Mouse (Mus musculus): ENCODE measurements around the gene Chst10. TPM values are rescaled to one million over a fixed set of nuclear protein-coding genes. Genes with fewer than 3 reads are reported as not detected.
A peak's percentile ranks its signal among the peaks of the same experiment; 100 is the strongest.

Gene Chst10
- polyA plus RNA-seq, 1 experiment from 2014 or later = 65.1 TPM

GRCm38 (mm10) chr1:38862213-38862612 lies 35.7 kb downstream of the Chst10 start:
- ATAC-seq (replicated peaks) = no peak
- no peak overlapping the region for H3K27ac ChIP-seq
- H3K4me2 ChIP-seq = no peak overlapping the region
- H3K27me3 ChIP-seq (replicated peaks) = no peaks in the 10 kb centered on the region
- no peaks in the 10 kb centered on the region; the same call in 1 of the 2 replicates for H3K4me1 ChIP-seq
- H3K9ac ChIP-seq = no peak overlapping the region
- H3K36me3 ChIP-seq (replicated peaks) = peaks cover 2% of the 10 kb centered on the region; the same call in 1 of the 2 replicates
- 16% methylated on average over 4 of the region's 4 CpGs for WGBS
- H3K4me3 ChIP-seq = no peak overlapping the region
- no peaks in the 10 kb centered on the region for H3K9me3 ChIP-seq

GRCm38 (mm10) chr1:38860867-38861524 lies 37.0 kb downstream of the Chst10 start:
- Histone ChIP-seq H3K4me2 (no peak overlapping the region), H3K27me3 (replicated peaks) (no peaks in the 10 kb centered on the region), H3K4me3 (no peak overlapping the region), H3K4me1 (no peaks in the 10 kb centered on the region; the same call in 1 of the 2 replicates), H3K36me3 (replicated peaks) (no peaks in the 10 kb centered on the region; the same call in 1 of the 2 replicates), H3K27ac (peak overlapping the region; percentile 63; the same call in 1 of the 2 replicates), H3K9me3 (no peaks in the 10 kb centered on the region), H3K9ac (no peak overlapping the region)
- 87% methylated on average over 9 of the region's 9 CpGs for WGBS
- ATAC-seq (replicated peaks) = peak; percentile 84

GRCm38 (mm10) chr1:38860207-38860606 lies 37.8 kb downstream of the Chst10 start:
- Histone ChIP-seq H3K27ac (peak overlapping the region; percentile 27; the same call in 1 of the 2 replicates), H3K4me1 (no peaks in the 10 kb centered on the region; the same call in 1 of the 2 replicates), H3K4me3 (no peak overlapping the region), H3K9ac (no peak overlapping the region), H3K36me3 (replicated peaks) (no peaks in the 10 kb centered on the region), H3K27me3 (replicated peaks) (no peaks in the 10 kb centered on the region), H3K4me2 (no peak overlapping the region), H3K9me3 (no peaks in the 10 kb centered on the region)
- WGBS = 83% methylated on average over 5 of the region's 5 CpGs
- ATAC-seq (replicated peaks) = no peak

GRCm38 (mm10) chr1:38856196-38856595 lies 41.8 kb downstream of the Chst10 start:
- no peak; the same call in 1 of the 2 replicates for ATAC-seq (replicated peaks)
- WGBS = 12% methylated on average over 3 of the region's 3 CpGs
- no peaks in the 10 kb centered on the region for H3K36me3 ChIP-seq (replicated peaks)
- no peak overlapping the region for H3K4me3 ChIP-seq
- no peaks in the 10 kb centered on the region for H3K4me1 ChIP-seq
- H3K27ac ChIP-seq = no peak overlapping the region
- no peaks in the 10 kb centered on the region for H3K9me3 ChIP-seq
- no peak overlapping the region for H3K9ac ChIP-seq
- no peak overlapping the region for H3K4me2 ChIP-seq
- no peaks in the 10 kb centered on the region for H3K27me3 ChIP-seq (replicated peaks)

- no peaks in the 10 kb centered on the region for H3K27me3 ChIP-seq (replicated peaks)
- whole genome bisulfite sequencing = 64% methylated on average over 2 of the region's 2 CpGs
- no peak overlapping the region for H3K4me2 ChIP-seq
- no peak overlapping the region for H3K9ac ChIP-seq
- no peak overlapping the region for H3K27ac ChIP-seq
- no peak overlapping the region for H3K4me3 ChIP-seq
- peaks cover 17% of the 10 kb centered on the region for H3K4me1 ChIP-seq
- no peaks in the 10 kb centered on the region for H3K36me3 ChIP-seq (replicated peaks)
- H3K9me3 ChIP-seq = no peaks in the 10 kb centered on the region
- no peak for ATAC-seq (replicated peaks)
Observed at GRCm38 (mm10) chr1:38852250-38852649, 45.7 kb downstream of the Chst10 start.

- Histone ChIP-seq H3K9ac (no peak overlapping the region), H3K27ac (no peak overlapping the region), H3K4me1 (peaks cover 21% of the 10 kb centered on the region), H3K27me3 (replicated peaks) (no peaks in the 10 kb centered on the region), H3K9me3 (no peaks in the 10 kb centered on the region), H3K4me2 (no peak overlapping the region), H3K36me3 (replicated peaks) (no peaks in the 10 kb centered on the region), H3K4me3 (no peak overlapping the region)
- WGBS = 88% methylated on average over 2 of the region's 2 CpGs
- no peak for ATAC-seq (replicated peaks)
Observed at GRCm38 (mm10) chr1:38850650-38851049, 47.3 kb downstream of the Chst10 start.

GRCm38 (mm10) chr1:38848451-38849289 lies 49.3 kb downstream of the Chst10 start:
- Histone ChIP-seq H3K9ac (no peak overlapping the region), H3K4me3 (no peak overlapping the region), H3K27ac (peak overlapping the region; percentile 88), H3K4me2 (peak overlapping the region; percentile 50), H3K4me1 (peaks cover 21% of the 10 kb centered on the region), H3K9me3 (no peaks in the 10 kb centered on the region), H3K36me3 (replicated peaks) (no peaks in the 10 kb centered on the region), H3K27me3 (replicated peaks) (no peaks in the 10 kb centered on the region)
- WGBS = 24% methylated on average over 2 of the region's 2 CpGs
- ATAC-seq (replicated peaks) = peak; percentile 15; the same call in 1 of the 2 replicates

GRCm38 (mm10) chr1:38847975-38848374 lies 50.0 kb downstream of the Chst10 start:
- Histone ChIP-seq H3K27me3 (replicated peaks) (no peaks in the 10 kb centered on the region), H3K36me3 (replicated peaks) (no peaks in the 10 kb centered on the region), H3K4me1 (peaks cover 21% of the 10 kb centered on the region), H3K27ac (peak overlapping the region; percentile 88), H3K4me2 (peak overlapping the region; percentile 50), H3K4me3 (peak overlapping the region; percentile 29), H3K9me3 (no peaks in the 10 kb centered on the region), H3K9ac (no peak overlapping the region)
- peak; percentile 95 for ATAC-seq (replicated peaks)
- 7% methylated on average over 11 of the region's 11 CpGs for WGBS

GRCm38 (mm10) chr1:38843275-38843674 lies 54.7 kb downstream of the Chst10 start:
- H3K27ac ChIP-seq = no peak overlapping the region
- no peak for ATAC-seq (replicated peaks)
- no peak overlapping the region for H3K4me2 ChIP-seq
- H3K36me3 ChIP-seq (replicated peaks) = no peaks in the 10 kb centered on the region
- H3K4me3 ChIP-seq = no peak overlapping the region
- no peak overlapping the region for H3K9ac ChIP-seq
- H3K27me3 ChIP-seq (replicated peaks) = no peaks in the 10 kb centered on the region
- H3K9me3 ChIP-seq = no peaks in the 10 kb centered on the region
- 67% methylated on average over 4 of the region's 4 CpGs for WGBS
- peaks cover 14% of the 10 kb centered on the region for H3K4me1 ChIP-seq

GRCm38 (mm10) chr1:38842861-38843260 lies 55.1 kb downstream of the Chst10 start:
- H3K9ac ChIP-seq = no peak overlapping the region
- H3K4me1 ChIP-seq = peaks cover 10% of the 10 kb centered on the region
- H3K4me3 ChIP-seq = no peak overlapping the region
- no peak overlapping the region for H3K27ac ChIP-seq
- H3K27me3 ChIP-seq (replicated peaks) = no peaks in the 10 kb centered on the region
- 82% methylated on average over 1 of the region's 1 CpGs for WGBS
- no peaks in the 10 kb centered on the region for H3K36me3 ChIP-seq (replicated peaks)
- no peak for ATAC-seq (replicated peaks)
- no peaks in the 10 kb centered on the region for H3K9me3 ChIP-seq
- H3K4me2 ChIP-seq = no peak overlapping the region

- no peak for ATAC-seq (replicated peaks)
- Histone ChIP-seq H3K4me3 (no peak overlapping the region), H3K36me3 (replicated peaks) (no peaks in the 10 kb centered on the region), H3K9me3 (no peaks in the 10 kb centered on the region), H3K27me3 (replicated peaks) (no peaks in the 10 kb centered on the region), H3K27ac (no peak overlapping the region), H3K9ac (no peak overlapping the region), H3K4me1 (peaks cover 11% of the 10 kb centered on the region), H3K4me2 (no peak overlapping the region)
- 67% methylated on average over 1 of the region's 1 CpGs for WGBS
Observed at GRCm38 (mm10) chr1:38839944-38840343, 58.0 kb downstream of the Chst10 start.

- peak within 1 kb of the TSS; percentile 97 for H3K4me2 ChIP-seq
- peak within 1 kb of the TSS; percentile 91 for H3K4me3 ChIP-seq
- H3K27me3 ChIP-seq (replicated peaks) = no peaks in the 10 kb centered on the region
- peaks cover 19% of the 10 kb centered on the region for H3K4me1 ChIP-seq
- 1% methylated on average over 47 of the region's 47 CpGs for WGBS
- no peaks in the 10 kb centered on the region for H3K9me3 ChIP-seq
- peak within 1 kb of the TSS; percentile 96 for H3K27ac ChIP-seq
- peak; percentile 96 for ATAC-seq (replicated peaks)
- H3K36me3 ChIP-seq (replicated peaks) = no peaks in the 10 kb centered on the region
- peak within 1 kb of the TSS; percentile 95 for H3K9ac ChIP-seq
Observed at GRCm38 (mm10) chr1:38836477-38836872, 61.5 kb downstream of the Chst10 start, which contains the start of gene Lonrf2. TSS of gene Lonrf2 (minus strand) at chr1:38836711.

Measured in midbrain, embryonic 15.5 days (tissue).